Mouse (Mus musculus) E14TG2a.4 (cell line): ENCODE results near the gene Zfp991.
"Not testable (repeated sequence)": the region's sequence is repeated elsewhere in the genome, so short reads cannot be mapped to it uniquely, and the experiment has no call there.

Experiments used
- H3K27me3 ChIP-seq: 2 replicates; pipeline ENCODE4 v1.6.1; 2014; ENCODE audit warnings: low read length, control low read depth; ENCODE audit not compliant: insufficient read depth
- H3K36me3 ChIP-seq: 2 replicates; pipeline ENCODE4 v1.6.1; 2014; ENCODE audit warnings: low read length, control low read depth; ENCODE audit not compliant: insufficient read depth
- H3K4me1 ChIP-seq: replicated peaks from 2 replicates; pipeline ENCODE4 v1.6.1; 2014; ENCODE audit warnings: low read depth, low read length, control low read depth
- H3K4me3 ChIP-seq: replicated peaks from 2 replicates; pipeline ENCODE4 v1.5.1; 2014; ENCODE audit warnings: mild to moderate bottlenecking, low read length
- H3K9me3 ChIP-seq: 2 replicates; pipeline ENCODE4 v1.6.1; 2014; ENCODE audit warnings: low read length, control low read depth
- NANOG ChIP-seq: IDR thresholded peaks from 2 replicates; pipeline ENCODE4 v1.6.1; 2014; ENCODE audit warnings: borderline replicate concordance, low read length, mixed read lengths

Zfp991 gene

DNA sequence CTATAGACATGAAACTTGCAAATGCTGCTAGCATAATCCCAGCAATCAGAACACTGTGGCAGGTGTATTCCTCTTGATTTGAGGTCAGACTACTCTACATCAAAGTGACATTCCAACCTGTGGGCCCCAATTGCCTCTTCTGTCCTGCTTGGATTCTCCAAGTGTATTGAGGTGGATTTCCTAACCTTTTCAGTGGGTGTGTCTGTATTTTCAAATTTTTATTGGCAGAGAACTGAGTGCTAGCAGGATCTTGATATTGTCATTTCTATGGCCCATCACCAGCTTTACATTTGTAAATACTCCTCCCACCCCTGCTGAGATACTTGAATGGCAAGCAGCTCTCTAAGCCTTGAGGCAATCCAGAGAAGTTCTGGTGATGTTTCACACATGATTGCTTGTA lies 3.7 kb upstream of the Zfp991 start:
- not testable (repeated sequence) for H3K27me3 ChIP-seq, H3K4me3 ChIP-seq, H3K9me3 ChIP-seq, H3K36me3 ChIP-seq
- H3K4me1 ChIP-seq = peaks cover 30% of the 10 kb centered on the region
- TF ChIP-seq NANOG = peak; percentile 92

DNA sequence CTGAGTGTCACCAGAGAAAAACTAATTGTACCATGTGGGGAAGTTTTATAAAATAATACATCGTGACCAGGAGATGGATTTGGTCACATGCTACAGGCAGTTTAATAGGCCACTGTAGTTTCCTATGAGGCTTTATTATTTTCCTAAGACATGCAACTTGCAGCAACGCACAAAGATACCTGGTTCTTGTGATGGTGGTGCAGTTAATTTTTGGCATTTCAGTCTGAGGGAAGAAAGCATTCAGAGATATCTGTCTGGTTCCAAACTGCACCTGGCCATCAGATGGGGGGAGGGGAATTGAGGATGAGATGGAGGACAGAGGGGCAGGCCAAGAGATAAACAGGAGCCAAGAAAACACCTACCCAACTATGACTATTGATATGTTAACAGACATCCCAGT lies 1.8 kb downstream of the Zfp991 start:
- not testable (repeated sequence) for H3K9me3 ChIP-seq, H3K27me3 ChIP-seq, H3K4me1 ChIP-seq, H3K36me3 ChIP-seq
- peak overlapping the region; percentile 18 for H3K4me3 ChIP-seq

DNA sequence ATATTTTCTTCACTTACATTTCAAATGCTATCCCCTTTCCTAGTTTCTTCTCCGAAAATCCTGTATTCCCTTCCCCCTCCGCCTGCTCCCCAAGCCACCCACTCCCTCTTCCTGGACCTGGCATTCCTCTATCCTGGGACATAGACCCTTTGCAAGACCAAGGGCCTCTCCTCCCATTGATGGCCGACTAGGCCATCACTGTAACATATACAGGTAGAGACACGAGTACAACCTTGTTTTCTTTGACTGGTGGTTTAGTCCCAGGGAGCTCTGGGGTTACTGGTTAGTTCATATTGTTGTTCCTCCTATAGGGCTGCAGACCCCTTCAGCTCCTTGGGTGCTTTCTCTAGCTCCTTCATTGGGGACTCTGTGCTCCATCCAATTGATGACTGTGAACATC lies 9.9 kb downstream of the Zfp991 start:
- not testable (repeated sequence) for H3K9me3 ChIP-seq, H3K27me3 ChIP-seq, H3K4me1 ChIP-seq, H3K4me3 ChIP-seq, H3K36me3 ChIP-seq

DNA sequence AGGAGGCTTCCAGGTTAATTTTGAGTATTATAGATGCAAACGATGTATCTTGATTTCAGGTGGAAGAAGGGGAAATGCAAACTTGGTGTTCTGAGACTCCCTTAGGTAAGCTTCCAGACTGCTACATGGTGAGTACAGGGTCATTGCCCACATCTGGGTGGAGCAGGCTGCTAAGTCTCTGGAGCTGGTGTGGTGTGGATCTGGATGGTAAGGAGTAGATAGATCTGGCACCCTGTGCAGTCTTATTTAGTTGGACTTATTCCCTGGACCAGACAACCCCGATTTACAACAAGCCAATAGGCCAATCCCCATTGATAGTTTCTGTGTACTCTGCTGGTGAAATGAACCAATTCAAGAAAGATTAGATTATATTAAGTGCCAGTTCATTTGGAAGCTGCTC lies 33.4 kb downstream of the Zfp991 start:
- not testable (repeated sequence) for H3K9me3 ChIP-seq, H3K27me3 ChIP-seq, H3K4me3 ChIP-seq, H3K4me1 ChIP-seq, H3K36me3 ChIP-seq

DNA sequence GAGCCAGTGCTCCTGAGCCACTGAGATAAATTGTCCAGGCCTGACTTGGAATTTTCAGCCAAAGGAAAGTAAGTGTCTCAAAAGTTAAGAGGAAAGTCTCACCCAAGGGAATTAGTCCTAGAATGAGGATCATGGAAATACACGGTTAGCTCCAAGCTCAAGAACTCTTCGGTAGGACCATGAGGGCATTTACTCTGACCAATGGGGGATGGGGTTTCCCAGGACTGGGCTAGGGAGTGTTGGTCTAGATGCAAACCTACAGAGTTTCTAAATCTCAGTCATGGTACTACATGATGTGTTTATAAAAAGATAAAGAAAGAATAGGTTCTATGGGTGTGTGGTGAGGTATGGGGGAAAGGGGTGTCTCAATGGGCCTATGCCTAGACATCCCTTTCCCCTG lies 38.7 kb downstream of the Zfp991 start:
- H3K4me1 ChIP-seq, H3K36me3 ChIP-seq, H3K27me3 ChIP-seq, H3K9me3 ChIP-seq, H3K4me3 ChIP-seq: not testable (repeated sequence)

DNA sequence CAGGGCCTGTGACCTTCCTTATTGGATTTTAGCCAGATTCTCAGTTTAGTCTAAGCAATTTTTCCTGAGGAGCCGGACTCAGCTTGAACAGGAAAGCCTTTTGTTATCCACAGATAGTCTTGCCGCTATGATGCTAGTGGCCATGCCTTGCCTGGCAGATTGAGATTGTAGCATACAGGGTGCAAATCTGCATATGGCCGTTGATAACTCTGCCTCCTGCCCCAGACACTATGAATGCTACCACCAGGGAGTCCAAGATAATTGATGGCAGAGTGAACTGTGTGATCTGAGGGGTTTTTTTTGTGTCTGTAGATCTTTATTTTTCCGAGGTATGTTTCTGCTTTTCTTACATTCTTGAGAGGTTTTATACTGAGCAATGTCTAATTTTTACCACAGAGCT lies 39.7 kb downstream of the Zfp991 start:
- H3K27me3 ChIP-seq, H3K36me3 ChIP-seq, H3K4me1 ChIP-seq, H3K9me3 ChIP-seq, H3K4me3 ChIP-seq: not testable (repeated sequence)

DNA sequence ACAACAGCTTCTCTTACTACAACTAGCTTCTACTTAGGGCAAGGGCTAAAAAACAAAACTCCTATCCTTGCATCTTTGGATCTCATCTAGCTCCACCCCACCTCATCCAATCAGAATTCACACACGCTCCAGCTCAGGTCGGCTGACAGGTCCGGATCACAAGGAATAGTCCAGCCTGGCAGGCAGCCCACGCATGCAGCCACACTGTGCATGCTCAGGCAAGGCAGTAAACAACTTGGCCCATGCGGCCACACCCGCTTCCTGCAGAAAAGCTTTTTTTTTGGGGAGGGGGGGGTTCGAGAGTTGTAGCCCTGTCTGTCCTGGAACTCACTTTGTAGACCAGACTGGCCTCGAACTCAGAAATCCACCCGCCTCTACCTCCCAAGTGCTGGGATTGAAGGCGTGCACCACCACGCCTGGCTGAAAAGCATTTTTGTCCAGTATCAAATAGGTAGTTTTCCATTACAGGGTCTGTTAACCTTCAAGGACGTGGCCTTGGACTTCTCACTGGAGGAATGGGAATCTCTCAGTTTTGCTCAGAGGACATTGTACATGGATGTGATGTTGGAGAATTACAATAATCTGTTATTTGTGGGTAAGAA lies 44.5 kb downstream of the Zfp991 start:
- H3K4me1 ChIP-seq, H3K4me3 ChIP-seq, H3K27me3 ChIP-seq, H3K36me3 ChIP-seq, H3K9me3 ChIP-seq: not testable (repeated sequence)

DNA sequence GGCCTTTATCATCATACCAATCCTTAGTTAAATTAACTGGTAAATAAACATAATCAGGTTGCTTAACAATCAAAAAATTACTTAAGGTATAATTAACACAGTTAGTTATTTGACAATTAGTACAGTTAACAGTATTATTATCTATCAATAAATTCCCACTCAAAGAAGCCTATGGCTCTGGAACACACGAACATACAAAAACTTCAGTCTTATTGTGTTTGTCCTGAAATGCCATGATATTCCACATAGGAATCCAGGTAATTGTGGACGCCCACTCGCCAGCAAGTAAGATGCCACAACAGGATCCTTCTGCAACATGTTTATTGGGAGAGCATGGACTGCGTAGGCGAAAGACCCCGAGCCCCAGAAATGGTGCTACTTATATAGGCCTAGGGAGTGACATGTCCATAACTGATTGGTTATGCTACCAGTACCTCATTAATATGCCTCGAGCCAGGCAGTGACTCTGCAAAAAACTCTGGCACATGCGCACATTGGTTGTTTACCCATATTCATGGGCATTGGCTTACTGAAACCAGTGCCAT lies 49.4 kb downstream of the Zfp991 start:
- not testable (repeated sequence) for H3K4me1 ChIP-seq, H3K27me3 ChIP-seq

DNA sequence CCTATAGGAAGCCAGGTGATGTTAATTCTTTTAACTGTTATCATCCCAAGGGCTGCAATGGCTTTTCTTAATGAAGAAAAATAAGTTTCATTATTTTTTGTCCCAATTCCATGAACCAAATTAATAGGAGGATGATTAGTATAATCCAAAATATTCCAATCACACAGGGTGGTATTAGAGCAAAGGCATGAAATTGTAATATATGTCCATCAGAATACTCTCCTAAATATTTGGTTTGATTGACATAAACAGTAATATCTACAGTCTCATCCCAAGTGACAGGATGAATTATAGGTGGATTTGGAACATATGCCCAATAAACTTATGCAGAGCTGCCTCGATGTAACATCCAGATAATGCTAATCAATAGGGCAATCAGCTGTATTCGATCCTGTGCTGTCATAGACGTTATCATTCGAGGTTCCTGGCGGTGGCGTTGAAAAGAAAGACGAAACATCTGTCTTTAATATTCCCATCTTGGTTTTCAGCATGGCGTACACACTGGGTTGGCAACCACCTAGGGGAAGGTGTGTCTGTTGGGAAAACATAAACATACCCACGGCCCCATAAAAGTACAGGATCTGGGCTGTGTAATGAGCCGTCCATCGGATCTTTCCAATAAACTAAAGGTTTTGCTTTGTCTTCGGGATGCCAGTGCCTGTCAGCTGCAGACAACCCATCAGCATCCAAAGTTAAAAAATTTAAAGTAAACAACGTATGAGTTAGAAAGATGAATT lies 50.3 kb downstream of the Zfp991 start:
- not testable (repeated sequence) for H3K9me3 ChIP-seq, H3K4me3 ChIP-seq, H3K4me1 ChIP-seq, H3K27me3 ChIP-seq, H3K36me3 ChIP-seq

More for the DNA sequence above, 49.4 kb downstream of the Zfp991 start:
- H3K9me3 ChIP-seq, H3K4me3 ChIP-seq, H3K36me3 ChIP-seq: not testable (repeated sequence)

DNA sequence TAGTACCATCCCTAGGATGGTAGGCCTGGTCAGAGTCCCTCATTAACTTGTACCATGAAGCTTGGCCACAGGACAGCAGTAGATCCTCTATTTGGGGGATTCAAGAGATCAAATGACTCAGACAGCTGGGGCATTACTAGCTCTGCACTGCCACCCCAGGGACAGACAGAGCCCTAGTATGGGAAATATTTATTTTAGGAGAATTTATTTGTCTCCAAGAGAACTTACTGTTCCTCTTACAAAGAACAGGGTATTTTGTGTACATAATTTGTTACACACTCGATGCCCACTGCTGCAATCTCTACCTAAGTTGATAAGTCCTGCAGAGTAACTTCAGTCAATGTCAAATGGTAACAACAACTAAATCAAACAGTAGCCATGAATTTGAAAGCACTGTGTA lies 55.0 kb downstream of the Zfp991 start:
- H3K4me3 ChIP-seq, H3K4me1 ChIP-seq, H3K27me3 ChIP-seq, H3K36me3 ChIP-seq, H3K9me3 ChIP-seq: not testable (repeated sequence)

DNA sequence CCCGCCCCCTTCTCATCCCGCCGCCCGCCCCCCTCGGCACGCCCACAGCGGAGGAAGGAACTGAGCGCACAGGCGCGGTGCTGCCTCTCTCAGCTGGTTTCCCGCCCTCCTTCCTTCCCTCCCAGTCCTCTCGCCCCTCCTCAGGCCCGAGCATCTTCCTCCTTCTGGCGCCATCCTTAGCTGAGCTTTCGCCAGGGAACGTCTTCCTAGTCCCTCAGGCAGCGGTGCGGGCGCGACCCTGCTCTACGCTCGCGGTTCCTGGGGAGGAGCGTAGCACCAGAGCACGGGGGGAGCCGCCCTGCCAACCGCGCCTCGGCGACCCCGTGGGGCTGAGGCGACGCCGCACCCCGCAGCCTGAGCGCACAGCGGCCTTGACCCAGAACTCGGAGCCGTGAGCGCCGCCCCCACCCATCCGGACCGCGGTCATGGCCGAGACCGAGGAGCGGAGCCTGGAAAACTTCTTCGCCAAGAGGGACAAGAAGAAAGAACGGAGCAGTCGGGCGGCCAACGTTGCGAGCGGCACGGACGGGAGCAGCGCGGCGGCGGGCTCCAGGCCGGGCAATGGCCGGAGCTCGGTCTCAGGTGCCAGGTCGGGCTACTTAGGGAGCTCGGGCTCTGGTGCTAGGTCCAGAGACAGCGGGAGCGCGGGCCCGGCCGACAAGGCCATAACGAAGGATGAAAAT lies 55.6 kb downstream of the Zfp991 start:
- not testable (repeated sequence) for H3K27me3 ChIP-seq, H3K36me3 ChIP-seq, H3K4me1 ChIP-seq, H3K9me3 ChIP-seq
- H3K4me3 ChIP-seq = peak overlapping the region; percentile 77

DNA sequence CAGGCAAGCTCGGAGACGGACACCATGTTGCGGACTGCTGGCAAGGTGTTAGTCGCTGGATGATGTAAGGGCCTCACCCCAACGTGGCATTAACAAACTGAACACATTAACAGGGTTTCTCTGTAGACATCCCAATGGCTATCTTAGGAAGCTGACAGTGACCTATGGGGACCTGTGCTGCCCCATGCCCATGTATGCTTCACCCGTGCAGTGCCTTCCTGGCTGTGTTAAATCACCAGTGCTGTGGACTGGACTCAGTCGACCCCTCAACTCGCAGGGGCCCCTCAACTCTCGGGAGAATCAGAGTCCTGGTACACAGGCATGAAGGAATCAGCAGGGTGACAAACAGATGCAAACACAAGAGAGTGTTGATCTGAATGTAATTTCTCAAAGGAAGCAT lies 63.3 kb downstream of the Zfp991 start:
- H3K4me1 ChIP-seq, H3K36me3 ChIP-seq, H3K27me3 ChIP-seq, H3K4me3 ChIP-seq, H3K9me3 ChIP-seq: not testable (repeated sequence)

DNA sequence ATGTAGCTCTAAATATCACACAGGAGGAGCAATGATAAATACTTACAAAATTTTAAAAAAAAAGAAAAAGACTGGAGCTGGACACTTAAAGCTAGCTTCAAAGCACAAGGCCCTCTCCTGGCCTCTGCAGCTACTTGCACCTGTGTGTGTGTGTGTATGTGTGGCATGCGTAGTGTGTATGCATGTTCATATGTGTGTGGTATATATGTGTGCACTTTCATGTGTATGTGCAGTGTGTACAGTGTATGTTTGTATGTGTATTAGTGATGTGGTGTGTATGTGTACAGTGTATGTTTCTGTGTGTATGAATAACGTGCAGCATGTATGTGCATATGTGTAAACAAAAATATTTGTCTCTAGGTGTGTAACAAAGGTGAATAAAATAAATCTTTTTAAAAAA lies 65.4 kb downstream of the Zfp991 start:
- not testable (repeated sequence) for H3K27me3 ChIP-seq, H3K36me3 ChIP-seq, H3K9me3 ChIP-seq, H3K4me1 ChIP-seq, H3K4me3 ChIP-seq

DNA sequence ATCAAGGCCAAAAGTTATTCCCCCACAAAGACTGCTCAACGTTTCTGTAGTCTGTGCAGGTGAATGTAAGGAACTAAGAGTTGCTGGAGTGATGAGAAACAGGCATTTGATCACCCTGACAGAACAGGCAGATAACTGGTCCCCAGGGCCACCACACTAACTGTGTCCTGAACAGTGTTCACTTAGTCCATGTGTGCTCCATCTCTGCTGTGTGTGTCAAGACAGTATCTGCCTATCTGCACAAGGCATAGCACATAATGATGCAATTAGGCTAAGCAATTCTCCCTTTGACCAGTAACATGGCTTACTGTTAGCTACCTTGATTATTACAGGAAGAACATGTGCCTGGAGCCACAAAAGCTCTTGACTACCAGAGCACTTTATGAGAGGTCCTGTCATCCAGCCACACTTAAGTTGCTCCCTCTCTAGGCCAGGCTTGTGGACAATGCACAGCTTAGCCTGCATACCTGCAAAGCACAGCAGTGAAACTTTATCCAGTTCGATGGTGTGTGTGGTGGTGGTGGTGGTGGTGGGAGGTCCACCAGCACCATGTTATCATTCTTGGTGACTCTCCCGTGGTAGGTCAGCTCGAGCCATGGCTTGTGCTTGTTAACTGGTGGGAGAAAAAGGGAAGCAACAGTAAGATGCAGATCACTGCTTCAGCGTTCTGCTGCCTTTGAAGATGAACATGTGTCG lies 67.4 kb downstream of the Zfp991 start:
- not testable (repeated sequence) for H3K9me3 ChIP-seq, H3K4me1 ChIP-seq, H3K27me3 ChIP-seq

More for the DNA sequence above, 67.4 kb downstream of the Zfp991 start:
- not testable (repeated sequence) for H3K36me3 ChIP-seq, H3K4me3 ChIP-seq
